Mouse (Mus musculus) kidney, postnatal 0 days (tissue): ENCODE measurements around the gene Gm10803. TPM values are rescaled to one million over a fixed set of nuclear protein-coding genes. Genes with fewer than 3 reads are reported as not detected.
A peak's percentile ranks its signal among the peaks of the same experiment; 100 is the strongest.

Source experiments
- ATAC-seq: fragments of 200-750 bp; cut with Nextera tagmentation; replicated peaks from 2 replicates; pipeline ENCODE4 v1.8.0; 2017; ENCODE audit warnings: low read depth, moderate number of reproducible peaks, moderate TSS enrichment, moderate library complexity; ENCODE audit not compliant: low FRiP score
- DNase-seq: peaks from one replicate; pipeline ENCODE4 v3.0.0-alpha.2; 2016; ENCODE audit warnings: low spot score
- H3K27ac ChIP-seq: fragments of 300-500 bp; sonication (generic); 2 replicates; pipeline ENCODE4 v1.5.1; 2014; ENCODE audit warnings: mild to moderate bottlenecking
- H3K27me3 ChIP-seq: fragments of 300-500 bp; sonication (generic); 2 replicates; pipeline ENCODE4 v1.6.1; 2014; ENCODE audit warnings: low read length, mixed read lengths; ENCODE audit not compliant: insufficient read depth
- H3K36me3 ChIP-seq: fragments of 300-500 bp; sonication (generic); 2 replicates; pipeline ENCODE4 v1.6.1; 2014; ENCODE audit warnings: low read length, mixed read lengths; ENCODE audit not compliant: insufficient read depth
- H3K4me1 ChIP-seq: fragments of 300-500 bp; sonication (generic); replicated peaks from 2 replicates; pipeline ENCODE4 v1.6.1; 2014; ENCODE audit warnings: antibody characterized with exemption, low read length, mixed read lengths; ENCODE audit not compliant: insufficient read depth
- H3K4me2 ChIP-seq: fragments of 300-500 bp; sonication (generic); 2 replicates; pipeline ENCODE4 v1.6.1; 2014; ENCODE audit warnings: mild to moderate bottlenecking, low read length, moderate library complexity, mixed read lengths
- H3K4me3 ChIP-seq: fragments of 300-500 bp; sonication (generic); replicated peaks from 2 replicates; pipeline ENCODE4 v1.5.1; 2014; ENCODE audit warnings: low read depth, low read length
- H3K9ac ChIP-seq: fragments of 300-500 bp; sonication (generic); 2 replicates; pipeline ENCODE4 v1.6.1; 2014; ENCODE audit warnings: low read depth, low read length
- H3K9me3 ChIP-seq: fragments of 300-500 bp; sonication (generic); replicated peaks from 2 replicates; pipeline ENCODE4 v1.6.1; 2016; ENCODE audit warnings: low read length, inconsistent platforms, mixed read lengths
- CTCF ChIP-seq: IDR thresholded peaks from 2 replicates; pipeline ENCODE4 v1.5.1; 2016; ENCODE audit warnings: antibody characterized with exemption, low read depth, mild to moderate bottlenecking, moderate library complexity
- WGBS: fragments of 180-500 bp; shearing (Covaris S2); extraction: QIAGEN DNeasy Blood & Tissue Kit; methylation state at CpG from one replicate; pipeline ENCODE4 v1.1.7; 2014; 5-methylcytosine and 5-hydroxymethylcytosine counted together
- polyA plus RNA-seq: library from polyadenylated mRNA; unstranded; fragments of >200 nt; fragmentation: Nextera tagmentation; extraction: Ambion mirVana; gene quantifications from 2 replicates; pipeline ENCODE4 v1.2.1, GENCODE M21; 2015

Gene Gm10803
- polyA plus RNA-seq, 1 experiment from 2014 or later = not detected

DNA sequence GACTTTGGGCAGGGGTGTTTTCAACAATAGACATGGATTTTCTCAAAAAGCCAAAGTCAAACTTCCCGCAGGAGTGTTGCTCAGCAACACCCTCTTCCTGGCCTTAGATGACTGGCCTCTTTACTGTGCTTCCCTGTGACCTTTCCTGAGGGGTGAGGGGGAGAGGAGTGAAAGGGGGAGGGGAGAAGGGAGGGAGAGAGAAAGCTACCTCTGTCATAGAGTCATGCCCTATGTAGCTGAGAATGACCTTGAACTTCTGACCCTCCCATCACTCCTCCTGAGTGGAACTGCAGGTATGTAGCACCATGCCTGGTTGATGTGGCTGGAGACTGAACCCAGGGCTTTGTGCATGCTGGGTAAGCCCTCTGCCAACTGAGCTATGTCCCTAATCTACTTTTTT, 25.5 kb downstream of the Gm10803 start:
- H3K36me3 ChIP-seq = no peaks in the 10 kb centered on the region
- ATAC-seq (no peak), DNase-seq (no peak)
- H3K4me3 ChIP-seq = no peak overlapping the region
- no peaks in the 10 kb centered on the region for H3K9me3 ChIP-seq
- H3K4me2 ChIP-seq = no peak overlapping the region
- no peak overlapping the region for H3K27ac ChIP-seq
- no peaks in the 10 kb centered on the region for H3K4me1 ChIP-seq
- no peaks in the 10 kb centered on the region for H3K27me3 ChIP-seq
- WGBS = 50% methylated on average over 1 of the region's 1 CpGs
- TF ChIP-seq CTCF = no peak
- H3K9ac ChIP-seq = no peak overlapping the region

DNA sequence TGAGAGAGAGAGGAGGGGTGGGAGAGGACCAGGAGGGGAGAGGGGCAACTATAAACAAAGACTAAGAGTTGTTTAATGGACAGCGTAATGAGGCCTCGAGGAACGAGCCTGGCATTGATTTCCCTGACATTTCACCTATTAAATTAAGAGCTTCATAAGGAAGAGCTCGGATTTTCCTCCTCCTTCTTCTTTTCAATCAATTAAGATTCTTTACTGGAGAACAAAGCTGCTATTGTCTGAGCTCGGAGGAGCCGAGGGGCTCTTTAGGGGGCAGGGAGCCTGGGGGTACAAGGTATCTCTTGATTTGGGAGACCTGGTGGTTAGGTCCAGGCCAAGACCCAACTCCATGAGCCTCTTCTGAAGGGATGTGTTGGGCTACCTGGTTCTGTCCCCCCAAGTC, 27.1 kb downstream of the Gm10803 start:
- H3K27ac ChIP-seq = no peak overlapping the region
- no peaks in the 10 kb centered on the region for H3K9me3 ChIP-seq
- DNase-seq (no peak), ATAC-seq (no peak)
- no peak overlapping the region for H3K4me3 ChIP-seq
- no peaks in the 10 kb centered on the region for H3K27me3 ChIP-seq
- WGBS = 27% methylated on average over 6 of the region's 6 CpGs
- no peaks in the 10 kb centered on the region for H3K4me1 ChIP-seq
- no peaks in the 10 kb centered on the region for H3K36me3 ChIP-seq
- no peak overlapping the region for H3K4me2 ChIP-seq
- no peak for TF ChIP-seq CTCF
- H3K9ac ChIP-seq = no peak overlapping the region

DNA sequence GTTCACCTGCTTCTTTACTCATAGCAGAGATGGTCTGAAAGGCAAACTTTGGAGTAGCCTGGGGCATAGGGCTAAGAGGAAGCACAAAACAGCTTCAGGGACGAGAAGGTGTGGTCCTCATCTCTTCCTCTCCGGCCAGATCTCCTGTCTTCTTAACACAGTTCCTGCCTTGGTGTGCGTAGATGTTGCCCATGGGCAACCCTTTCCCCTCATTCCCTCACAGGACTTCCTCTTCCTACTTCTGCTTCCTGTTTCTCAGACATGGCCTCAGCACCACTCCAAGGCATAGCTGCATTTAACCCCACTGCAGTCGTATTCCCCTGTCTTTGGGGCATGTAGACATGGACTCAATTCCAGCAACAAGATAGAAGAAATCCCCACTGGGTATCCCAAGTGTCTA, 29.5 kb downstream of the Gm10803 start:
- DNase-seq = no peak
- TF ChIP-seq CTCF = no peak
- Histone ChIP-seq H3K36me3 (no peaks in the 10 kb centered on the region), H3K27me3 (no peaks in the 10 kb centered on the region), H3K4me1 (no peaks in the 10 kb centered on the region), H3K4me3 (no peak overlapping the region), H3K27ac (no peak overlapping the region), H3K9ac (no peak overlapping the region), H3K4me2 (no peak overlapping the region), H3K9me3 (no peaks in the 10 kb centered on the region)
- WGBS = 64% methylated on average over 4 of the region's 4 CpGs
- no peak for ATAC-seq

DNA sequence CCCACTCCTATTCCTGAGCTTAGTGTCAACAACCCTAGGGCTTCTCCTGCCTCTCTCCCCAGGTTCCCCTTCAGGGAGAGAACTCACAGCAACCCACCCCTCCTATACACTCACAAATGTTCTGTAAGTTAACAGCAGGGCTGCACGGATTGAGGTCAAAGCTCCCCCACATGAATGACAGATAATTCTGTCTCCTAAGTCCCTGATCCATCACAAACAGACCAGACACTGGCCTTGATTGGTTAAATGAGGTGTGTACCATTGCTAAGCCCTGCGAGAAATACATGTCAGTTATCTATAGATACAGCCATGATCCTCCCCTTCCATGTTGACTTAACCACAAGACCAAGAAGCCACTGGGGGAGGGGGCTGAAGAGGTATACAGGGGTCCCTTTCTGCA, 31.3 kb downstream of the Gm10803 start:
- no peak for TF ChIP-seq CTCF
- Histone ChIP-seq H3K9ac (no peak overlapping the region), H3K27ac (no peak overlapping the region), H3K9me3 (no peaks in the 10 kb centered on the region), H3K4me1 (no peaks in the 10 kb centered on the region), H3K36me3 (no peaks in the 10 kb centered on the region), H3K27me3 (no peaks in the 10 kb centered on the region), H3K4me2 (no peak overlapping the region), H3K4me3 (no peak overlapping the region)
- WGBS = 25% methylated on average over 2 of the region's 2 CpGs
- ATAC-seq = no peak
- no peak for DNase-seq

DNA sequence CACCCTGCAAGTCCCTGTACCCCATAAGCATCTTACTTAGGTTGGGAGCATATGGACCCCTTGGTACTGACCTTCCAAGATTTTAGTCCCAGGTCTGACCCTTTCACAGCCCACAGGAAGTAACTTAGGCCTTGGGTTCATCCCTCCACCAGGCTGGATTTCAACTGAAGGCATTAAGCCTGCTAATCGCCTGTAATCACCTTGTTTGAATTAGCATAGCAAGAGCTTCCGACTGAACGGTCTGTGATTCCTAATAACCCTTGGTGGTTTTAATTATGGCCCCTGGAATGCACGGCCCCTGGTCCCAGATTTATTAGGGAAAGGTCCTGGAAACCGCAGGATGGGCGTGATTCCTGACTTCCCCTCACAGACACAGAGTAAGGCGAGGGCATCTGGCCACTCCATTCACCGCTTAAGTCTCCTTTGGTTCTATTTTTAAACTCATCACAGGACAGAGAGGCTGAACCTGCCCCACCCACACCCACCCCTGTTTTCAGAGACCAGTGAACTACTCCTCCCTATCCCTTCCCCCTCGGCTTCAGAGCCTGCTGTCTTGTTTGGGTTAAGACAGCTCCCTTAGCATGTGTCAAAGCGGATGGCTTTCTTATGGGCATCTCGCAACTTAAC, 31.9 kb downstream of the Gm10803 start:
- Histone ChIP-seq H3K27ac (no peak overlapping the region), H3K9ac (no peak overlapping the region), H3K4me2 (no peak overlapping the region), H3K9me3 (no peaks in the 10 kb centered on the region), H3K36me3 (no peaks in the 10 kb centered on the region), H3K27me3 (no peaks in the 10 kb centered on the region), H3K4me3 (no peak overlapping the region), H3K4me1 (no peaks in the 10 kb centered on the region)
- DNase-seq (peak; percentile 33), ATAC-seq (no peak)
- TF ChIP-seq CTCF = no peak
- WGBS = 13% methylated on average over 11 of the region's 11 CpGs

DNA sequence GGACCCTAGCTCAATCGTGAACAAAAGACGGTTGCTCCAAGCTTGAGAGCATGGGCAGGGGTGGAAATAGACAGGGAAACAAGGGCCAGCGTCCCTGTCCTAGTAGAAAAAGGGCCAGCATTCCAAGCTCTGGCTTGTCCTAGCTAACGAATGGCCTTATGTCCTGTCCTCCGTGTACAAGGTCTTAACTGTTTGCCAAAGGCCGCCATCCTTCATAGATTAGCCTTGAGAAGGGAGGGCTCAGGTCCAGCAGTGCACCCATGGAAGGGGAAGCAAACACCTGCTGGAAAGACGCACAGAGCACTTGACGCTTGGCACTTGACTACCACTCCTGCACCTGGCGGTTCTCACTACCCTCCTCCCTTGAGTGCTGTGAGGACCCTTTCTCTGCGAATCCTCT, 32.8 kb downstream of the Gm10803 start:
- no peaks in the 10 kb centered on the region for H3K27me3 ChIP-seq
- no peak overlapping the region for H3K4me3 ChIP-seq
- no peak overlapping the region for H3K9ac ChIP-seq
- no peak overlapping the region for H3K4me2 ChIP-seq
- 76% methylated on average over 10 of the region's 10 CpGs for WGBS
- no peak for TF ChIP-seq CTCF
- H3K9me3 ChIP-seq = no peaks in the 10 kb centered on the region
- DNase-seq = no peak
- no peaks in the 10 kb centered on the region for H3K36me3 ChIP-seq
- H3K4me1 ChIP-seq = no peaks in the 10 kb centered on the region
- ATAC-seq = no peak
- no peak overlapping the region for H3K27ac ChIP-seq

DNA sequence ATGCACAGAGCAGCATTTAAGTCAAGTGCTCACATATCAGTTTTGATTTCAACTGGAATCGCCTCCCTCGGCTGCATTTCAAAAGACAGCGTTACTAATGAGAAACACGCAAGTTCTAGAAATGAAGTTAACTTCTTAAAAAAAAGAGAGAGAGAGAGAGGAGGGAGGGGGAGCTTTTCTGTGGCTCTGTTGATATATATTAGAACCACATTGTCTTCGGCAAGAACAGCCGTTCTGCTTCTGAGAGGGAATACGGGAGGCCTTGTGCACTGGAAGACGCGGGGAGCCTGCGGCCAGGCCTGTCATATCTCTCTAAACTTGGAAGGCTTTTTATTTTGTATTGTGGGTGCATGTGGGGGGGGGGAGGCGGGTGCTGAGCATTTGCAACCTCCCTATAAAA, 36.8 kb downstream of the Gm10803 start:
- 54% methylated on average over 11 of the region's 11 CpGs for WGBS
- Histone ChIP-seq H3K9me3 (no peaks in the 10 kb centered on the region), H3K27ac (no peak overlapping the region), H3K36me3 (no peaks in the 10 kb centered on the region), H3K4me2 (no peak overlapping the region), H3K27me3 (no peaks in the 10 kb centered on the region), H3K4me3 (no peak overlapping the region), H3K4me1 (no peaks in the 10 kb centered on the region), H3K9ac (no peak overlapping the region)
- no peak for TF ChIP-seq CTCF
- DNase-seq = peak; percentile 15
- no peak for ATAC-seq
